Mouse (Mus musculus): Measurements from ENCODE around the gene Thoc3.
A peak's percentile ranks its signal among the peaks of the same experiment; 100 is the strongest.
"Not testable (repeated sequence)": the region's sequence is repeated elsewhere in the genome, so short reads cannot be mapped to it uniquely, and the experiment has no call there.

The Thoc3 gene

GRCm38 (mm10) chr13:54468098-54469011 is at the start of gene Thoc3:
Gene Thoc3 (minus strand): TSS chr13:54468849.
- DNase-seq (ENCODE audit: low spot score): peak; percentile 81

GRCm38 (mm10) chr13:54505920-54506319 is 37.3 kb upstream of the Thoc3 start:
- no peak for DNase-seq (ENCODE audit: low spot score)

- no peak for DNase-seq (ENCODE audit: low spot score)
These were observed 36.1 kb upstream of the Thoc3 start for GRCm38 (mm10) chr13:54504611-54505260.

GRCm38 (mm10) chr13:54503604-54504521 is 35.2 kb upstream of the Thoc3 start, which contains the start of gene Simc1:
Gene Simc1 (plus strand): TSS chr13:54503779.
- DNase-seq (ENCODE audit: low spot score): peak; percentile 51

GRCm38 (mm10) chr13:54503278-54503603 is 34.6 kb upstream of the Thoc3 start:
- no peak for DNase-seq (ENCODE audit: low spot score)

GRCm38 (mm10) chr13:54501957-54502690 is 33.5 kb upstream of the Thoc3 start:
- no peak for DNase-seq (ENCODE audit: low spot score)

GRCm38 (mm10) chr13:54501352-54501751 is 32.7 kb upstream of the Thoc3 start:
- no peak for DNase-seq (ENCODE audit: low spot score)

GRCm38 (mm10) chr13:54499551-54499950 is 30.9 kb upstream of the Thoc3 start:
- not testable (repeated sequence) for DNase-seq (ENCODE audit: low spot score)

- DNase-seq (ENCODE audit: low spot score): no peak
These were observed 22.7 kb upstream of the Thoc3 start for GRCm38 (mm10) chr13:54491381-54491780.

- no peak for DNase-seq (ENCODE audit: low spot score)
These were observed 21.8 kb upstream of the Thoc3 start for GRCm38 (mm10) chr13:54490411-54490810.

GRCm38 (mm10) chr13:54481498-54481897 is 12.8 kb upstream of the Thoc3 start:
- DNase-seq (ENCODE audit: low spot score): no peak

GRCm38 (mm10) chr13:54479286-54479685 is 10.6 kb upstream of the Thoc3 start:
- DNase-seq (ENCODE audit: low spot score): no peak

- DNase-seq (ENCODE audit: low spot score): no peak
These were observed 7.1 kb upstream of the Thoc3 start for GRCm38 (mm10) chr13:54475702-54476101.

GRCm38 (mm10) chr13:54474996-54475395 is 6.3 kb upstream of the Thoc3 start:
- DNase-seq (ENCODE audit: low spot score): no peak

GRCm38 (mm10) chr13:54471967-54472366 is 3.3 kb upstream of the Thoc3 start:
- DNase-seq (ENCODE audit: low spot score): no peak

GRCm38 (mm10) chr13:54469012-54469354 is 334 bp upstream of the Thoc3 start:
- DNase-seq (ENCODE audit: low spot score): no peak

GRCm38 (mm10) chr13:54459282-54459681 is 9.4 kb downstream of the Thoc3 start:
- no peak for DNase-seq (ENCODE audit: low spot score)

GRCm38 (mm10) chr13:54457062-54457461 is 11.6 kb downstream of the Thoc3 start:
- no peak for DNase-seq (ENCODE audit: low spot score)

GRCm38 (mm10) chr13:54447496-54448224 is 21.0 kb downstream of the Thoc3 start:
- DNase-seq (ENCODE audit: low spot score): peak; percentile 25

- DNase-seq (ENCODE audit: low spot score): peak; percentile 84
These were observed 21.8 kb downstream of the Thoc3 start for GRCm38 (mm10) chr13:54446686-54447495.

All from ovary, postnatal 14 days (tissue).